Mouse (Mus musculus) megakaryocyte-erythroid progenitor cell, adult 5-6 weeks (primary cell): ENCODE measurements around the gene Bend5. TPM values are rescaled to one million over a fixed set of nuclear protein-coding genes. Genes with fewer than 3 reads are reported as not detected.

Source experiments
- ATAC-seq: replicated peaks from 2 replicates; pipeline ENCODE4 v1.8.0; 2016; ENCODE audit warnings: mild to moderate bottlenecking, inconsistent platforms; ENCODE audit not compliant: severe bottlenecking, poor library complexity, low FRiP score, low TSS enrichment
- total RNA-seq, 2 experiments: library from RNA; stranded (forward) in 1 of 2; stranded (reverse) in 1 of 2; fragments of 200-1000, 215-1000 nt in 1 of 2; fragments of >200 nt in 1 of 2; fragmentation: Nextera tagmentation in 1 of 2; gene quantifications; 2 replicates each; pipeline ENCODE4 v1.2.3; 2014 to 2017

Bend5 gene
- total RNA-seq (2014; fragmentation: Nextera tagmentation) = 0.32 TPM in 1 of 2 replicates, not detected in the other
- total RNA-seq (2017) = 0.15 TPM in 1 of 2 replicates, not detected in the other

DNA sequence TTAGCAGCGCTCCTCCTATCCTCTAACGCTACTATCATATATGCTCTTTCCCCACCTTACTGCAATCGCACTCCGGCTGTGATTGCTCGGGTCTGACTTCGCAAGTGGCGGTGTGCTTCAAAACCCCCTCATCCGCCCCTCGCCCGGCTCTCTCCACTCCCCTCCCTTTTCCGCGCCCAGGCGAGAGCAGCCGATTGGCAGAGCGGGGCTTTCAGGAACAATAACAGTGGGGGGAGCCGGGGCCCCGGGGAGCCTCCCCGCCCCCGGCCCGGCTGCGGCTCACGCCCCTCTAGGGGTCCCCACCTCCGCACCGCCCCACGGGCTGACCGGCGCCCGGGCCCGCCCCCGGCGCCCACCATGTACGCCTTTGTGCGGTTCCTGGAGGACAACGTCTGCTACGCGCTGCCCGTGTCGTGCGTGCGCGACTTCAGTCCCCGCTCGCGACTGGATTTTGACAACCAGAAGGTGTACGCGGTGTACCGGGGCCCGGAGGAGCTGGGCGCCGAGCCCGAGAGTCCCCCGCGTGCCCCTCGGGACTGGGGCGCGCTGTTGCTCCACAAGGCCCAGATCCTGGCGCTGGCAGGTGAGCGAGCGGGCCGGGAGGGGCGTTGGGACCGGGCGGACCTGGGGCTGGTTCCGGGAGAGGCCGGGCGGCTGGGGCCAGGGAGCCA, at the start of gene Bend5:
Bend5 (plus strand) TSS at position 189 of the 671 bp plus-strand sequence.
- peak; percentile 22; the same call in 1 of the 2 replicates for ATAC-seq

DNA sequence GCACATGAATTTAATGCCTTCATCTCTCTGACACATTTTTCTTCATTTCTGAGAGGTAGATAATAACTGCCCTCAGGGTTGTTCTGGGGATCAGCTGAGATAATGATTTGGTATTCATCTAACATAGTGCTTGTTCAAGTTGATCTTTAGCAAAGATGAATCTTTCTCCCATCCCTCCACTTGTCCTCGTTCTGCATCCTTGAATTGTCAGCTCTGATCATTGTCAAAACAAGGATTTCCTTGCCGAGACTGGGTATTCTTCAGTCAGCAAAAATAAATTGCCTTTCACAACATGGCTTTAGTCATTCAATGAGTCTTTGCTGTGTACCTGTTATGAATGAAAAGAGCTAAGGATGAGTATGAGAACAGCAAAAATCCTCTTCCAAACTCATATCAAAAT, 47.0 kb upstream of the Bend5 start:
- no peak for ATAC-seq

DNA sequence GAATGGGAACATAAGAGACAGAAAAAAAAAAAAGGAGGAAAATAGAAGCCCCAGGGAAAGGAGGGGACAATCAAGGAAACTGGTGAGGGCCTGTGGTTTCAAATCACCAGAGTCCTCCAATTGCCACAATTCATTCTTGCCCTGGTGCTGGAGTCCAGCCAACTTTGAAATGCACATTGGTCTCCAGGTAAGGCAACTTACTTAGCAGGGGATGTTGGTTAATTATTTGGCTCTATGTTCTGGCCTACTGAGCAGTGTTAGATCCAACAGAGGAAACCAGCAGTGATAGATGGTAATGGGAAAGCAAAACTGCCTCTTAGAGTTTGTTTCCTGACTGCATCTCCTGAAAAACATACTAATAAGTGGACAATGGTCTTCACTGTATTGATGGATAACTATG, 37.6 kb upstream of the Bend5 start:
- ATAC-seq = no peak

DNA sequence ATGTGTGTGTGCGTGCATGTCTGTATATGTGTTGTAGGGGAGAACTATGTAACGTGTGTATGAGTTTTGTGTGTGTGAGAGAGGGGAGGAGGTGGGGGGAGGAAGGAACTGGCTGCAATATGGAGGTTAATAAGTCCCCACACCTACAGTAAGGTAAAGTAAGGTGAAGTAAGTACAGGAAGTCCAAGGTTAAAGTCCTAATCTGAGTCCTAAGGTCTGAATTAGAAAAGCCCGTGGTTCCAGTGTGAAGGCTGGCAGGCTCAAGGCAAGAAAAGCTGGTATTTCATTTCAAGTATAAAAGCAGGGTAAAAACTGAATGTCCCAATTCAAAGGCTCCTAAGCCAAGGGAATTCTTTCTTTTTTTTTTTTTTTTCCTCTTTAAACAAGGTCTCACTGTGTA, 36.7 kb upstream of the Bend5 start:
- no peak for ATAC-seq

DNA sequence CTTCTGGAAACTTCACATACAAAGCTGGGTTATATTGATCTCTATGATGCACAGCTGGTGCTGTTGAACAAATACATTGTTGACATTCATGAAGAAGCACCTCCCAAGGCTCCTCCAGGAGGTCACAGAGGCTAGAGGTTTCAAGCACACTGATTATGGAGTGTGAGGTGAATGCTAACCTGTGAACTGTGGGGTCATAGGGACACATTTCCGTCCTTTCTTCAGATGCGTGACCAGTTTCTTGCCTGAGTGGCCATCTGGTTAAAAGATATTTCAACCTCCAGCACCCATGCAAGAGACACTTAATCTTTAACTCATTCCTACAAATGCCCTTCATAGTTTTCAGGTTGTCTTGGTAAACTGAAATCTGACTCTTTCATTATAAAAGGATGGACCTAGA, 31.7 kb upstream of the Bend5 start:
- no peak for ATAC-seq

DNA sequence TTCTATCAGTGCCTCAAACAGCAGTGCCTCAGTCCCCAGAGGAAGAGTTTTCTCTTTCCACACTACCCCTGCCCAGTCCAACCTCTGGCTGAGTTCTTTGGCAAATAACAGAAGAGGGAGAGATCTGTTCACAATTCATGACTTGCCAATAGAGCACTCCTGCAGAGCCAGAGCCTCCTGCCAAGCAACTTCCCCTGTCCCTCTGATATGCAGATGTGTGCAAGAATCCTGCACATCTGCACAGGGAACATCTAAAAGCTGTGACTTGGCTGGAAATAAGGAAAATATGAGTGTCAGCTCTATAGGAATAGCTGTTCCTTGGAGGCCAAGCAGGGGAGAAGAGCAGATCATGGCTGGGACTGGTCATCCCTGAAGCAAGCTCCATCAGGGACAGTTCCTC, 24.1 kb upstream of the Bend5 start:
- no peak for ATAC-seq

DNA sequence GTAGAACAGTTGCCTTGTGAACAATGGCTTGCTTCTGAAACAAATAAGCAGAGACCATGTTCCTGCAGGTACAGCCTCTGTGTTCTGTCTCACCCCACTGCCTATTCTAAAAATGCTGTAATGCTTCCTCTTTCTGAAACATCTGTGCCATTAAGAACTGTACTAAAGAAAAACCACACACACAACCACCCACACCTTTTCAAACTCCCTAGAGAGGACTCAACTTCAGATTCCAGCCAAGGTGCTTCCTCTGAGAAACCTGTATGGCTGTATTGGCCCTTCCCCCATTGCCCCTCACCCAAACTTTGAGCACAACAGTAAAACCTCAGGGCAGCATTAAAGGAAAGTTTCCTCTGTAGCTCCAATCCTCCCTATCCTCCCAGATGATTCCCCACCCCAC, 15.0 kb upstream of the Bend5 start:
- ATAC-seq = no peak

DNA sequence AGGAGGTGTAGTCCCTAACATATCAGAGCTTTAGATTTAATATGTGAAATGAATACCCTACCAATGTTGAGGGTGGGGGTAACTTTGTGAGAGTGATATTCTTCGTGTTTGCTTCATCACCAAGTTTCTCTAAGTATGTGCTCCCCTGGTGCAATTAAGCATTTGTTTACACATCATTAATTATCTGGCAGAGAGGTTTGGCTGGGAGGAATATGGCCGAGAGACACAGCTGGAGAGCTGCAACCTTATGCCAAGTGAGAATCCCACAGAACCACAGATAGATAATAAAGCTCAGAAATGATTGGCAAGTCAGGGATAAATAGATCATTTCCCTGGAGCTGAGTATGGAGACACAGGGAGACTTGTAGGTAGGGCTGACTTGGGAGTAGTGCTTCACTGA, 14.1 kb upstream of the Bend5 start:
- no peak for ATAC-seq

DNA sequence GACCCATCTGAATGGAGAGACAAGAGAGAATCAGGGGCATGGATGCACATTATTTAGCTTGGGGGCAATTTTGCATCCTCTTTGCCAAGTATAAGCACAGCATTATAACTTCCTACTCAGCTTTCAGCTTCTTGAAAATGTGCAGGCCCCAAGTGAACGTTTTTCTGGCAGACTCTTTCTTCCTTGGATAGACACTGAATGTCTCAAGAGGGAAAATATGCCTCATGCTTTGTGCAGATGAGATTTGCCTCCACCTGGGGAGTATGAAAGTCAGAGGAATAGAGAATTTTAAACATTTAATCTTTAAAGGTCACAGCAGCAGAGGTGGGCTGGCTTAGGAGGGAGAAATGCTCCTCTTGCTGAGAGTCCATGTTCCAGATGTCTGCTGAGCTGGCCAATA, 11.6 kb upstream of the Bend5 start:
- no peak for ATAC-seq

DNA sequence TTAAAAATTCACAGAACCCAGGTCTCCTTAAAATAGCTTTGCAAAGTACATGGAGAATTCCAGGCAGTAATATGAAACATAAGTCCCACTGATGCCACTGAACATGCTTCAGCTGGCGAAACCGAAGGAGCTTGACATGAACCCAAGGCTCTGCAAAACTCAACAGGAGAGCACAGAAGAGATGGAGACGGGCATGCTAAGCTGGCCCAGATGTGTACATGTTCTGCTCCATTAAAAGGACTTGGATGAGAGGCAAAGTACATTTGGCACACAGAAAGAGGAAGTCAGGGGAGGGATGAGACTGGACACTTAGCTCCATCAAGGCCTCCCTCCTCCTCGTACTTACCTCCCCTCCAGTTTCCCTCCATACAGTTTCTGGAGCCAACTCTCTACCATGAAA, 4.1 kb upstream of the Bend5 start:
- no peak for ATAC-seq

DNA sequence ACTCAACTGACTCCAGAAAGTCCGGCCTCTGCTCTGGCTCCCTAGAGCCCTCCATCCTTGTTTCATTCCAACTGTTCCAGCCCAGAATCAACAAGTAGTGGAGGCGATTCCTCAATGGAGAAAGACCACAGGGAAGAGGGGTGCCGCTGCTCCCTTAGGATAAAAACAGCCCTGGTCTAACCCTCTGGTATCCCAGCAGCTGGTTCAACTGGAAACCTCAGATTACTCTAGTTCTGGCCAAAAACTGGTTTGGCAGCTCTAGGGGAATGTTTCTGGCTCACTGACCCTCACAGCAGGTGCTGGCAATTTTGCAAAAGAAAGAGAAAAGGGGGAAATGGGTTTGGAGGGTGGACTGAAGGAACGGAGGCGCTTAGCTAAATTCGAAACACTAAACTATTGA, 407 bp upstream of the Bend5 start:
- 0 out of 2 replicates have a peak, but pooled peaks have one; percentile 10 for ATAC-seq

DNA sequence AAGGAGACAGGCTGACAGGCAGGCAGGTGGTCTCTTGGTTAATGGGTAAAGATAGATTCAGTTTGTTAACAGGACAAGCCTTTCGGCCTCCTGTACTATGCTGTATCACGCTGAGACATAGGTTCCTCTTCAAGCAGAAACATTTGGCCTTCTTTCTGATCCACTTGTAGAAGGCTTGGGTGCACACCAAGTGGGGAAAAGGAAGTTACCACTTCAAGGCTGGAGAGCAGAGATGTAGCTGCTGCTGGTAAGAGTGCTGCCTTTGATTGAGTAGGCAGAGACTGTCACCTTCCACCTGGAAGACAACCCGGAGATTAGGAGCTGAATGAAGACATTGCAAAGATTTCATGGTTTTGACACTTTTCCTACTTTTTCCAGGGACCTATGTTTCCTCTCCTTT, 1.3 kb downstream of the Bend5 start:
- ATAC-seq = no peak

DNA sequence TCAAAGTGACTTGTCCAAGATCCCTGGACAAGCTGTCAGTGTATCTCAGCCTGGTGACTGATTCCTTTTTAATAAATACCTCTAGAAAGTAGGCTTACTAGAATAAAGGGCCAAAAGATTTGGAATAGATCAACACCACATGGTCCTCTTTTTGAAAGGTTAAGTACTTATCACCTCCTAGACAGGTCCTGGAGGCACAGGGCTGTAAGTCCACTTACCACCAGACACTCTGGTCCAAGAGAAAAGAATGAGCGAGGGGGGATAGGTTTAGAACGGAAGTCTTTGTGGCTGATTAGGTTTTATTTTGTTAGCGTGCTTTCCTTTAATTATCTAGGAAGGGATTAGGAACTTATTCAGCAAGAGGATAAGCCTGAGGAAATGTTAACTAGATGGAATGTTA, 1.7 kb downstream of the Bend5 start:
- no peak for ATAC-seq

DNA sequence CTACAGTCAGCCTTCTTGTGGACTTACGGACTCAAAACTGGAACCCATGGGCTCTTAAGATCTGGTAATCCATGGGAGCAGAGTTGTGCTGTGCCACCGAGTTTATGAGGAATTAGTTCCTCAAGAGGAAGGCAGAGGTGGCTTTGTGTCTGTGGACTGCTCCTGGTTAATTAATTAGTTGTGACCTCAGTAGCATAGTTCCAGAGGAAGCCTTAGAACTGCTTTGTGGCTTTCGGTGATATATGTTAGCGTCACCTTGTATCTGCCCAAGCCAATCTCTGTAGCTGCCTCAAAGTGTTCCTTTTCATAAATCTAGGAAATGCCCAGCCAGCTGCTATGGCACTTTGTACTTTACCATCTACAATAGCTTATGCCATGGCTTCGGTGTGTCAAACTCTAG, 2.9 kb downstream of the Bend5 start:
- ATAC-seq = no peak

DNA sequence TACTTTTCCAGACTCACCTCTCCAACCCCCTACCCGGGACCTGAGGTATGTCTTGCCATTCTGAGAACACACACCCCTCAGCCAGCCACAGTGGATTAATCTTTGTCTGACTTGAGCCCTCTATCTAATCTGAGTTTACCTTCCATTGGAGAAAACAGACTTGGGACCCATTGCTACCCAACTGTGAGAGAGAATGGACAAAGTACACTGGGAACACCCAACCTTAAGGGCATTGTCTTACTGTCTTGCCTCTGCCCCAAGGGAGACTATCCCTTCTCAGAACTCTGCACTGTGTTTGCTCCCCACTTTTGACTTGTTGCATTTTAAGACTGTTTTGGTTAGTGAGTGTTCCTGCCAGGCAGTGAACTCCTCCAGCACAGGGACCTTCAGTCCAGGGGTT, 4.7 kb downstream of the Bend5 start:
- ATAC-seq = no peak

DNA sequence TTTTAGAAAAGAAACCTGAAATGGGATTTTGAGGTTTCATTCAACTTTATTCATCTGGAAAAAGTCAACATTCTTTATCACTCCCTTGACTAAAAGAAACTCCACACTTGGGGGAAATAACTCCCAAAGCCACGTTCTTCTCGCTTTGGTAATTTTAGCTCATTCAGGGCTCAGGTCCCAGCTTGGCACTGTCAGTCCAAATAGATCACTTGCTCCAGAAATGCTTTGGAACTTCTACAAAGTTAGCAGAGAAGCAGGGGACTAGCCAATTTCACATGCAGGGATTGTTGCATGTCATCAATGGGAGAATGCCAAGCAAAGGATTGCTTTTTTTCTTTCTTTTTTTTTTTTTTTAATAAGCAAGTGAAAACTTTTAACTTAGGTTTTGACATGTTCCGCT, 5.2 kb downstream of the Bend5 start:
- no peak for ATAC-seq

DNA sequence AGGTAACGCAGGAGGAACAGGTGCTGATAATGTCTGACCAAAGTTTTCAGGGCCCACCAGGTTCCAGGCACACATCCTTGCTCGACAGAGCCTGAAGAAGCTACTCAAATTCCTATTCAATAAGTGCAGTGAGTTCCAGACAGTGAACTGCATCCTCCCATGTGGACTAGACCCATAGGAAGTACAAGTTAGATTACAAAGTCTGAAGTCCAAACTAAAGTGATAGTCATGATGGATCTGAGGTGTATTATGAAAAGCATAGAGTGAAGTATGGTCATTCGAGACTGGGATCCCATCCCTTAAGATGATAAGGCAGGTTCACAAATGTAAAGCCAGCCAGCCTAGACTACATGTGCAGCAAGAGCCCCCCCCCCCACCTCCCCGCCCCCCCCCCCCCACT, 6.1 kb downstream of the Bend5 start:
- no peak for ATAC-seq

DNA sequence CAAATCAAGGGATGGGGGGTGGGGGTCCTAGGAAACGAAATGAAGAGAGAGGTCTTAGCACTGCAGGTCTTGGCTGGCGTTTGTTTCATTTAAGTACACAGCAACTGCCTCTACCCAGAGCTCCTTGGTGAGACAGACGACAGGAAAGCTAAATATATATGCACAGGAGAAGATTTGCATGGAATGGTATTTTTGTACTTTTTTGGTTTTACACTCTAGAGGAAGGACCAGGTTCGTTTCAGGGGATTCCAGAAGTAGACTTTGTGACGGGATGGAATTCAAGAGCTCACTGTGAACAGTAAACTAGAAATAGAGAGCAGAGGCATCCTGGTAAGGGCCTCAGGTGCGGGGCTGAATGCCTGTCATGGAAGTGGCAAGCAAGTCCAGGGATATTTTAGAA, 7.0 kb downstream of the Bend5 start:
- no peak for ATAC-seq

DNA sequence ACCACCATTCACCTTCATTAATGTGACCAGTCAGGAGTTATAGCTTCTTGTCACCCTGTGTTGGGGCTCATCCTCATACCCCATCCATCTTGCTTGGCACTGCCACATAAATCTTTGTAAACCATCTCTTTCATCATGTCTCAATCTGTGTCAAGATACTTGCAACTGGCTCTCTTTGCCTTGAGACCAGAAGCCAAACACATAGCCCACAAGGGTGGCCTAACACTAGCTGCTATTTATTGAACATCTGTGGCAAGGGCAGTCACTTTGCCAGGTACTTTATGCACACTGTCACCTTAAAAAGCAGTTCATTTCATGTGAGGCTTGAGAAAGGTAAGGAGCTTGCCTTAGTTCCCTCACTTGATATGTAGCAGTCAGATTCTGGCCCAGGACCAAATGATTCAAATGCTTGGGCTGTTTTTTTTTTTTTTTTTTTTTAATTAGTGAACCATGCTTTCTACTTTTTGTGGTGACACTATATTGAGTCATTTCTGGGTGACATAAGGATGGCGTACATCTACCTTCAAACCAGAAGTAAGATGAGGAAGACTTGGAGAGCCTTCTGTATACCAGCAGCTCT, 9.7 kb downstream of the Bend5 start:
- no peak for ATAC-seq

DNA sequence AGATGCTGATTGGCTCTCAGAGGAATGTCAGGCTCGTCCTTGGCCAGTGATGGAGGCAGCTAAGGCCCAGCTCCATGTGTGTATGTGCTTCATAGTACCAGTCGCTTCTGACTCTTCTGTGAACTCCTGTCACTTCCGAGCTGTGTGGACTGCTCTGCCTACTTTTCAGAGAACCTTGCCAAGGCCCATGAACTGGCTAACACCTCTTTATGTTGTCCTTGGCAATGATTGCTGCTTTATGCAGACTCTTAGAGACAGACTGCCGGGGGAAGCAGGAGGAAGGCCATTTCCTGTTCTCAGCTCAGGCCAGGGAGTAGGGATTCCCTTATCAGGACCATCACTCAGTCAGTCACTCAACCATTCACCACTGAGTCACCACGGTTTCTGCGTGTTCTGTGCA, 10.4 kb downstream of the Bend5 start:
- ATAC-seq = no peak

DNA sequence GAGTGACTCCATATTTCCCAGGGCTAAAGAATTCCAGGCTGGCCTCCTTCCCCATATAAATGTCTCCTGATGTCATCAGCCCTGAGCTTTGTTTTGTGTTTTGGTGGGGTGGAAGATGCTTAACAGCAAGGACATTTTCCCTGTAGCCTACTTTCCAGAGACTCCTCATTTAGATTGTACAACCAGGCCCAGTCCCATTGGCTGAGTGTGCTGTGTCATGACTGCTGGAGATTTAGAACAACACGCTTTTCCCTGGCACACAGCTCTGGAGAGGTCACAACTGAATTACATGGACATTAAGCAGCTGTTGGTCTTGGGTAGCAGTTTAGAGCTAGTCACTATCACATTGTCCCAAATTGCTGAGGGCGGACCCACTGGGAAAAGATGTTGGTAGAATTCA, 16.4 kb downstream of the Bend5 start:
- ATAC-seq = no peak

DNA sequence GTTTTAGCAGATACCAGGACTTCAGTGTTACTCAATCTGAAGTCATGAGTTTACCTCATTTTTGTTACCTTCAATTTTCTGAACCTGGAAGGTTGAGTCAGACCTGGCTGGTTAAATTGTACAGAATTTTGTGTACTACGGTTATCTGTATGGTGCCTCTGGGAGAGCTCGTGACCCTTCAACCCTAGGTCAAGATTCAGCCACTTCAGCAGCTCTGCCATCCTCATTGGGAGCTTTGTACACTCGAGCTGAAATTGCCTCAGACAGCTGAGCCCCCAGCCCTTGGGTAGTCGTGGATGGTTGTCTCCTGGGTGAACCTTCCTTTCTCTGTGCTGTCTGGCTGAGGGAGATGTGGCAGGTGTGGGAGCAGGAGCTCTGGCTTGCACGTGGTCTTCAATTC, 17.2 kb downstream of the Bend5 start:
- ATAC-seq = no peak
